Mouse (Mus musculus) midbrain, embryonic 10.5 days (tissue): ENCODE measurements at regions not wholly inside any gene's neighbourhood (a gene's known extent, or its start where the extent isn't known, plus 50 kb on each side); places are given as distances from the start of the nearest gene placed in this dataset.

Experiments used
- DNase-seq: peaks from one replicate; pipeline ENCODE4 v3.0.0-alpha.2; 2017; ENCODE audit warnings: low spot score
- H3K27ac ChIP-seq: fragments of 300-500 bp; sonication (generic); replicated peaks from 2 replicates; pipeline ENCODE4 v1.5.1; 2016; ENCODE audit warnings: mild to moderate bottlenecking
- H3K27me3 ChIP-seq: fragments of 300-500 bp; sonication (generic); 2 replicates; pipeline ENCODE4 v1.6.1; 2016; ENCODE audit warnings: low read depth, mild to moderate bottlenecking; ENCODE audit not compliant: poor library complexity, severe bottlenecking
- H3K36me3 ChIP-seq: fragments of 300-500 bp; sonication (generic); 2 replicates; pipeline ENCODE4 v1.6.1; 2016; ENCODE audit warnings: mild to moderate bottlenecking, moderate library complexity
- H3K4me1 ChIP-seq: fragments of 300-500 bp; sonication (generic); 2 replicates; pipeline ENCODE4 v1.6.1; 2016
- H3K4me3 ChIP-seq: fragments of 300-500 bp; sonication (generic); 2 replicates; pipeline ENCODE4 v1.5.1; 2016; ENCODE audit warnings: mild to moderate bottlenecking, moderate library complexity
- H3K9me3 ChIP-seq: fragments of 300-500 bp; sonication (generic); replicated peaks from 2 replicates; pipeline ENCODE4 v1.6.1; 2016; ENCODE audit warnings: mild to moderate bottlenecking
- WGBS: fragments of 180-500 bp; shearing (Covaris S2); methylation state at CpG from one replicate; pipeline ENCODE4 v1.1.7; 2016; 5-methylcytosine and 5-hydroxymethylcytosine counted together

GRCm38 (mm10) chr11:48048311-48048710, 59.5 kb upstream of the Sgcd start:
- H3K9me3 ChIP-seq, result no peaks in the 10 kb centered on the region
- H3K4me3 ChIP-seq, result no peak overlapping the region
- no peaks in the 10 kb centered on the region for H3K4me1 ChIP-seq
- no peaks in the 10 kb centered on the region for H3K27me3 ChIP-seq
- no peak for DNase-seq
- H3K27ac ChIP-seq, result no peak overlapping the region
- WGBS, result 91% methylated on average over 1 of the region's 1 CpGs
- H3K36me3 ChIP-seq, result no peaks in the 10 kb centered on the region
